Mouse (Mus musculus): ENCODE results near the gene Arhgap35. TPM values are rescaled to one million over a fixed set of nuclear protein-coding genes. Genes with fewer than 3 reads are reported as not detected.
A peak's percentile ranks its signal among the peaks of the same experiment; 100 is the strongest.

Gene Arhgap35
- polyA plus RNA-seq, 1 experiment from 2014 or later = 19.9 TPM

DNA sequence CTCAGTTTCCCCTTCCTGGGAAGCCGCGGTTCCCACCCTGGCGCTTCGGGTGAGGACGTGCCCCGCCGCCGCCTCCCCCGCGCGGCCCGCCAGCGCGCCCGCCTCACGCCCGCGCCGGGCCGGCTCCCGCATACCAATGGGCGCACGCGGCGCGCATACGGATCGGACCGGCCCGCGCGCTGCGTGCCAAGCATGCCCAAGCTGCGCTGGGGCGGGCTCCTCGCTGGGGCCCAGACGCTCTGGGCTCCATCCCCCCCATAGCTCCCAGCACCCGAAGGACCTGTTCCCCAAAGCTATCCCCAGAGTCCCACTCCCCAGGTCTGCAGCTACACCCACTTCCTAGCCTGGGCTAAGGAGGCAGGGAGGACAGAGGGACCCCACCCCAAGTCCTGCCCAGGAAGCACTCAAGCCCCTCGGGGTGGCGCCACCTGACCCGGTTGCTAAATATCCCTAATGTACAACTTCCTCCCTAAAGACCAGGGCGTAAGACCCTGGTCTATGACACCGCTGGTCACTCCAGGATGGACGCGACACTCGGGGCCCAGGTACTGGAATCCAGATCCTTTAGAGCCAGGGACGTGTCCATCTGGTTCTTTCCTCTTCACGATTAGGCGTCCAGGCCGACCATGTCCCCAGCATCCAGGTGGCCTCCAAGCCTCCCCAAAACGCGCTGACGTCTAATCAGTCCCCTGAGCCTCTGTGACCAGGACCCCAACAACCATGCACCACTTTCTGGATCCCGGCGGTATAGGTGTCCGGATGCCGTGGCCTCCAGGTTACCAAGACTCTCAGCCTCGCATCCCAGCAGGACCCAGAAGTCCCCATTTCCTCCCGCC, 138.8 kb downstream of the Arhgap35 start:
- 1% methylated on average over 54 of the region's 59 CpGs for WGBS
- Histone ChIP-seq H3K4me1 (ENCODE audit: control insufficient read depth, insufficient read depth, low read length) (0 out of 2 replicates have a peak, but pooled peaks cover 7% of the 10 kb centered on the region), H3K9ac (replicated peaks; ENCODE audit: low read depth, low read length) (no peak overlapping the region), H3K27me3 (ENCODE audit: control insufficient read depth, insufficient read depth, low read length) (peaks cover 58% of the 10 kb centered on the region), H3K9me3 (ENCODE audit: control insufficient read depth, low read depth, low read length) (no peaks in the 10 kb centered on the region), H3K36me3 (ENCODE audit: control insufficient read depth, insufficient read depth, low read length) (no peaks in the 10 kb centered on the region), H3K4me3 (ENCODE audit: low read depth, low read length) (peak overlapping the region; percentile 19; the same call in 1 of the 2 replicates), H3K4me2 (replicated peaks; ENCODE audit: low read depth, low read length) (peak overlapping the region; percentile 41), H3K27ac (ENCODE audit: low read length) (no peak overlapping the region)
- ATAC-seq (ENCODE audit: insufficient number of reproducible peaks, insufficient read depth, low FRiP score, low read depth) = no peak

- ATAC-seq (ENCODE audit: insufficient number of reproducible peaks, insufficient read depth, low FRiP score, low read depth) = no peak
- H3K27ac ChIP-seq (ENCODE audit: low read length) = no peak overlapping the region
- 4% methylated on average over 23 of the region's 23 CpGs for WGBS
These were observed 139.5 kb downstream of the Arhgap35 start for GRCm38 (mm10) chr7:16475321-16475720.

GRCm38 (mm10) chr7:16474445-16474844, 140.3 kb downstream of the Arhgap35 start:
- 4% methylated on average over 33 of the region's 33 CpGs for WGBS
- Histone ChIP-seq H3K4me3 (ENCODE audit: low read depth, low read length) (no peak overlapping the region; the same call in 1 of the 2 replicates), H3K4me1 (ENCODE audit: control insufficient read depth, insufficient read depth, low read length) (0 out of 2 replicates have a peak, but pooled peaks cover 7% of the 10 kb centered on the region), H3K27ac (ENCODE audit: low read length) (no peak overlapping the region), H3K9me3 (ENCODE audit: control insufficient read depth, low read depth, low read length) (no peaks in the 10 kb centered on the region), H3K36me3 (ENCODE audit: control insufficient read depth, insufficient read depth, low read length) (no peaks in the 10 kb centered on the region), H3K9ac (replicated peaks; ENCODE audit: low read depth, low read length) (no peak overlapping the region), H3K27me3 (ENCODE audit: control insufficient read depth, insufficient read depth, low read length) (peaks cover 58% of the 10 kb centered on the region), H3K4me2 (replicated peaks; ENCODE audit: low read depth, low read length) (peak overlapping the region; percentile 24)
- no peak for ATAC-seq (ENCODE audit: insufficient number of reproducible peaks, insufficient read depth, low FRiP score, low read depth)

More at GRCm38 (mm10) chr7:16475321-16475720, 139.5 kb downstream of the Arhgap35 start:
- no peak overlapping the region for H3K4me2 ChIP-seq (replicated peaks; ENCODE audit: low read depth, low read length)
- H3K4me3 ChIP-seq (ENCODE audit: low read depth, low read length) = no peak overlapping the region
- 0 out of 2 replicates have a peak, but pooled peaks cover 7% of the 10 kb centered on the region for H3K4me1 ChIP-seq (ENCODE audit: control insufficient read depth, insufficient read depth, low read length)
- H3K27me3 ChIP-seq (ENCODE audit: control insufficient read depth, insufficient read depth, low read length) = peaks cover 58% of the 10 kb centered on the region
- H3K9me3 ChIP-seq (ENCODE audit: control insufficient read depth, low read depth, low read length) = no peaks in the 10 kb centered on the region
- no peaks in the 10 kb centered on the region for H3K36me3 ChIP-seq (ENCODE audit: control insufficient read depth, insufficient read depth, low read length)
- H3K9ac ChIP-seq (replicated peaks; ENCODE audit: low read depth, low read length) = no peak overlapping the region

DNA sequence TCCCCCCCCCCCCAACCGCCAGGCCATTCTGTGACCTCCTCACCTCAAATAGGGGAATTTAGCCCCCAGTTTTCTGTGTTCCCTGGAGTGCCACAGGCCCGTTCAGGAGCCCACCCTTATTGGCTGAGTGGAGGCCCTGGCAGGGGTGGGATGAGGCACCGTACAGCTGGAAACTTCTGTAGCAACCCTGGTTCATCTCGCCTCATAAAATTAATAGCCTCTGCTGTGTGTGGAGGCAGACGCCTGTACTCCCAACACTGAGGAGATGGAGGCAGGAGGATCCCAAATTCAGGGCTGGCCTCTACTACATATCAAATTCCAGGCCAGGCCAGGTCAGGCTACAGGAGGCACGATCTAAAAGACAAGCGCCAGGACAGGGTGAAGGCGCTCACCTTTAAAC, 140.9 kb downstream of the Arhgap35 start:
- no peak for ATAC-seq (ENCODE audit: insufficient number of reproducible peaks, insufficient read depth, low FRiP score, low read depth)
- peaks cover 58% of the 10 kb centered on the region for H3K27me3 ChIP-seq (ENCODE audit: control insufficient read depth, insufficient read depth, low read length)

DNA sequence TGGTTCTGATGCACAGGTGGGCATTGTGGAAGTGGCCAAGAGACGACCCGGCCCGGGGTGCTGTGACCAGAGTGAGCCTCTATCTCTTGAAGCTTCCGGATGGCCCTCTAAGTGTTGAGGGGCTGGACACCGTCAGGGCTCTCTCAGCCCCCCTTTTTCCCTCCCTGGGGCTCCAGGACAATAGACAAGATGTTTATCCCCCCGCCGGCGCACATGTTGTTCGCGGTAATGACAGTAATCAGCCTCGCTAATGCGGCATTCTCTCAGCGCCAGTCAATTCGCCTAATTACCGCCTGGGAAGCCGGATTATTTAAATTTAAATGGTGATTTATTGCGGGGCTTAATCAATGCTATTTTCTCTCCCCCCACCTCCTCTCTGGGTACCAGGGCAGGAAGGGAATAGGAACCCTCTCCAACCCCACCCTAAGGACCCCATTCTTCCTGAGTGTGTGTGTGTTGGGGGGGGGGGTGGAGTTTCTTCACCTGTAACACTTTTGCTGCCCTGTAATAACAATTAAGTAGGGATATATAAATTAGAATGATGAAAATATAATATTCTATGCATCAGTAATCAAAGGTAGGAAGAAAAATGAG, 142.6 kb downstream of the Arhgap35 start:
- peaks cover 52% of the 10 kb centered on the region for H3K27me3 ChIP-seq (ENCODE audit: control insufficient read depth, insufficient read depth, low read length)
- H3K4me1 ChIP-seq (ENCODE audit: control insufficient read depth, insufficient read depth, low read length) = 0 out of 2 replicates have a peak, but pooled peaks cover 7% of the 10 kb centered on the region
- WGBS = 18% methylated on average over 17 of the region's 17 CpGs
- no peaks in the 10 kb centered on the region for H3K9me3 ChIP-seq (ENCODE audit: control insufficient read depth, low read depth, low read length)
- H3K4me3 ChIP-seq (ENCODE audit: low read depth, low read length) = no peak overlapping the region
- no peak for ATAC-seq (ENCODE audit: insufficient number of reproducible peaks, insufficient read depth, low FRiP score, low read depth)
- no peak overlapping the region for H3K4me2 ChIP-seq (replicated peaks; ENCODE audit: low read depth, low read length)
- H3K9ac ChIP-seq (replicated peaks; ENCODE audit: low read depth, low read length) = no peak overlapping the region
- no peak overlapping the region for H3K27ac ChIP-seq (ENCODE audit: low read length)
- no peaks in the 10 kb centered on the region for H3K36me3 ChIP-seq (ENCODE audit: control insufficient read depth, insufficient read depth, low read length)

More for the DNA sequence above, 140.9 kb downstream of the Arhgap35 start:
- WGBS = 49% methylated on average over 8 of the region's 8 CpGs
- H3K4me2 ChIP-seq (replicated peaks; ENCODE audit: low read depth, low read length) = no peak overlapping the region
- no peaks in the 10 kb centered on the region for H3K9me3 ChIP-seq (ENCODE audit: control insufficient read depth, low read depth, low read length)
- 0 out of 2 replicates have a peak, but pooled peaks cover 7% of the 10 kb centered on the region for H3K4me1 ChIP-seq (ENCODE audit: control insufficient read depth, insufficient read depth, low read length)
- no peak overlapping the region for H3K9ac ChIP-seq (replicated peaks; ENCODE audit: low read depth, low read length)
- no peak overlapping the region for H3K27ac ChIP-seq (ENCODE audit: low read length)
- no peak overlapping the region for H3K4me3 ChIP-seq (ENCODE audit: low read depth, low read length)
- no peaks in the 10 kb centered on the region for H3K36me3 ChIP-seq (ENCODE audit: control insufficient read depth, insufficient read depth, low read length)

DNA sequence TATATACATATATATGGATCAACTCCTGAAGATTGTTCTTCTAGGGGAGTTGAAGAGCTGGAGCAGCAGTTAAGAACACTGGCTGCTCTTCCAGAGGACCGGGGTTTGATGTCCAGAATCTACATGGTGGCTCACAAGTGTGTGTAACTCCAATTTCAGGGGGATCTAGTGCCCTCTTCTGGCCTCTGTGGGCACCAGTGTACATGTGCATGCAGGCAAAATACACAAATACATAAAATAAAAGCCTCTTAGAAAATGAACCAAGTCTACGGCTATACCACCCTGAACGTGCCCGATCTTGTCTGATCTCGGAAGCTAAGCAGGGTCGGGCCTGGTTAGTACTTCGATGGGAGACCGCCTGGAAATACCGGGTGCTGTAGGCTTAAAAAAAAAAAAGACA, 143.2 kb downstream of the Arhgap35 start:
- 46% methylated on average over 9 of the region's 9 CpGs for WGBS
- H3K9me3 ChIP-seq (ENCODE audit: control insufficient read depth, low read depth, low read length) = no peaks in the 10 kb centered on the region
- 0 out of 2 replicates have a peak, but pooled peaks cover 7% of the 10 kb centered on the region for H3K4me1 ChIP-seq (ENCODE audit: control insufficient read depth, insufficient read depth, low read length)
- no peak overlapping the region for H3K4me2 ChIP-seq (replicated peaks; ENCODE audit: low read depth, low read length)
- H3K36me3 ChIP-seq (ENCODE audit: control insufficient read depth, insufficient read depth, low read length) = no peaks in the 10 kb centered on the region
- ATAC-seq (ENCODE audit: insufficient number of reproducible peaks, insufficient read depth, low FRiP score, low read depth) = no peak
- H3K9ac ChIP-seq (replicated peaks; ENCODE audit: low read depth, low read length) = no peak overlapping the region
- no peak overlapping the region for H3K4me3 ChIP-seq (ENCODE audit: low read depth, low read length)
- H3K27me3 ChIP-seq (ENCODE audit: control insufficient read depth, insufficient read depth, low read length) = peaks cover 46% of the 10 kb centered on the region
- no peak overlapping the region for H3K27ac ChIP-seq (ENCODE audit: low read length)

DNA sequence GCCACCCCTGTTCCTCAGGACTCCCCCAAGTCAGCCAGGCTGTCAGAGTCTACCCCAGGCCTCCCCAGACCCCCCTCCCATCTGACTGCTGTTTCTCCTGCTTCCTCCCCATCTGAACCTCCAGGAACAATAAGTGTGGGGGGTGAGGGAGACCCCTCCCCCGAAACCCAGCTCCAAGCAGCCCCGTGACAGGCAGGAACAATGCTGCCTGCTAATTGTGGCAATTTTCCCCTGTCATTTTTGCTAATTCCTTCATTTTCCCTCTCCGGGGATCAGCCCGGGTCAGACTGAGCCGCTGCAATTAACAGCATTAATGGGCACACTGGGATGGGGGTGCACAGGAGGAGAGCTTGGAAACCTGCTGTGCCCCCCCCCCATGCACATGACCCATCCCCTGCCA, 146.7 kb downstream of the Arhgap35 start:
- Histone ChIP-seq H3K9me3 (ENCODE audit: control insufficient read depth, low read depth, low read length) (no peaks in the 10 kb centered on the region), H3K27ac (ENCODE audit: low read length) (no peak overlapping the region), H3K4me1 (ENCODE audit: control insufficient read depth, insufficient read depth, low read length) (no peaks in the 10 kb centered on the region), H3K4me3 (ENCODE audit: low read depth, low read length) (no peak overlapping the region), H3K9ac (replicated peaks; ENCODE audit: low read depth, low read length) (no peak overlapping the region), H3K27me3 (ENCODE audit: control insufficient read depth, insufficient read depth, low read length) (peaks cover 11% of the 10 kb centered on the region), H3K36me3 (ENCODE audit: control insufficient read depth, insufficient read depth, low read length) (no peaks in the 10 kb centered on the region), H3K4me2 (replicated peaks; ENCODE audit: low read depth, low read length) (no peak overlapping the region)
- 42% methylated on average over 5 of the region's 5 CpGs for WGBS
- ATAC-seq (ENCODE audit: insufficient number of reproducible peaks, insufficient read depth, low FRiP score, low read depth) = no peak

DNA sequence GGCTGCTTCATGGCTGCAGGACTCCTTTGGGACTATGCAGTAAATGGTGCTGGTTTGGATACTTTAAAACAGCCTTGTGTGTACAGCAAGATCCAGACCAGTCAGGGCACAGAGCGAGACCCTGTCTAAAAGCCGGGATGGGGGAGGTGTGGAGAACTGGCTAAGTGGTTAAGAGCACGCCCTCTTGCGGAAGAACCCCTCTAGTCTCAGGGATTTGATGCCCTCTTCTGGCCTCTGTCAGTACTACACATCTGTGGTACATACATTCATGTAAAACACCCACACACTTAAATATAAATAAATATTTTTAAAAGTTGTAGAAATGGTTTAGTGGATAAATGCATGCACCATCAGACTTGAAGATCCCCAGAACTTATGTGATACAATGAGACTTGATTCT, 148.2 kb downstream of the Arhgap35 start:
- ATAC-seq (ENCODE audit: insufficient number of reproducible peaks, insufficient read depth, low FRiP score, low read depth) = no peak
- no peaks in the 10 kb centered on the region for H3K9me3 ChIP-seq (ENCODE audit: control insufficient read depth, low read depth, low read length)
- no peak overlapping the region for H3K9ac ChIP-seq (replicated peaks; ENCODE audit: low read depth, low read length)
- no peak overlapping the region for H3K4me2 ChIP-seq (replicated peaks; ENCODE audit: low read depth, low read length)
- no peak overlapping the region for H3K27ac ChIP-seq (ENCODE audit: low read length)
- no peaks in the 10 kb centered on the region for H3K4me1 ChIP-seq (ENCODE audit: control insufficient read depth, insufficient read depth, low read length)
- 57% methylated on average over 4 of the region's 4 CpGs for WGBS
- H3K4me3 ChIP-seq (ENCODE audit: low read depth, low read length) = no peak overlapping the region
- H3K36me3 ChIP-seq (ENCODE audit: control insufficient read depth, insufficient read depth, low read length) = no peaks in the 10 kb centered on the region
- H3K27me3 ChIP-seq (ENCODE audit: control insufficient read depth, insufficient read depth, low read length) = peaks cover 2% of the 10 kb centered on the region; the same call in 1 of the 2 replicates

All from stomach, embryonic 14.5 days (tissue).